Mouse (Mus musculus) C2C12 (cell line): ENCODE results near the gene Gm20388.
A peak's percentile ranks its signal among the peaks of the same experiment; 100 is the strongest.

Experiments
- CEBPB ChIP-seq: IDR thresholded peaks from one replicate; pipeline ENCODE4 v1.6.1; 2011; ENCODE audit warnings: low read depth, mild to moderate bottlenecking, control low read depth, moderate library complexity
- CTCF ChIP-seq: IDR thresholded peaks from one replicate; pipeline ENCODE4 v1.5.1; 2011; ENCODE audit not compliant: control insufficient read depth, insufficient read depth, insufficient read length
- FOSL1 ChIP-seq: IDR thresholded peaks from one replicate; pipeline ENCODE4 v1.8.0; 2011; ENCODE audit warnings: mild to moderate bottlenecking, low read length; ENCODE audit not compliant: poor library complexity, insufficient read depth, severe bottlenecking
- MAX ChIP-seq: IDR thresholded peaks from one replicate; pipeline ENCODE4 v1.6.1; 2011; ENCODE audit warnings: mild to moderate bottlenecking, control low read depth
- MYOD1 ChIP-seq: IDR thresholded peaks from one replicate; pipeline ENCODE4 v1.6.1; 2011; ENCODE audit warnings: low read depth; ENCODE audit not compliant: control insufficient read depth, insufficient read length
- USF1 ChIP-seq: IDR thresholded peaks from one replicate; pipeline ENCODE4 v1.6.1; 2011; ENCODE audit warnings: low read depth, mild to moderate bottlenecking, control low read depth, moderate library complexity

GRCm38 (mm10) chr8:123840578-123841345 lies 3930.1 kb downstream of the Gm20388 start:
- TF ChIP-seq CTCF (no peak), USF1 (no peak), MAX (no peak), CEBPB (peak; percentile 68), MYOD1 (no peak), FOSL1 (no peak)
